Mouse (Mus musculus): Measurements from ENCODE around the gene Hist1h2ab. TPM values are rescaled to one million over a fixed set of nuclear protein-coding genes. Genes with fewer than 3 reads are reported as not detected.

Hist1h2ab gene
- polyA plus RNA-seq, 1 experiment from 2014 or later: 6.8 TPM

DNA sequence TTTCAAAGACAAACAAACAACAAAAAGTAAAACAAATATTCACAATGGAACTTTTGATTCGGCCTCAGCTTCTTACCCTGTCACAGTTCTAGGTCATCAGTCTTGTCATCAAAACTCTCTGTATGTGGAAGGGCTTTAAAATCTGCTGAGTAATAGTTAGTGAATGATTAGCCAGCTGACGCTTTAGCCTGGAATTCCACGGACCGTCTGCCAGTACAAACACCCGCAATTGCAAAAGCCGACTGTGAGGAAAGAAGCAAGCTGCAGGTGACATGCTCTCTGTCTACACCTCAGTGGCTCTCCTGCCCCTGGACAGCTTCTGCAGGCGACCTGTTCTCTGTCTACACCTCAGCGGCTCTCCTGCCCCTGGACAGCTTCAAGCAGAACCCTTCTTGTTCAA, 20.4 kb upstream of the Hist1h2ab start:
- Histone ChIP-seq H3K4me2 (ENCODE audit: low read length) (no peak overlapping the region), H3K4me3 (ENCODE audit: low read length) (no peak overlapping the region), H3K36me3 (ENCODE audit: control insufficient read depth, insufficient read depth, low read length) (no peaks in the 10 kb centered on the region), H3K9me3 (ENCODE audit: control insufficient read depth, low read length) (no peaks in the 10 kb centered on the region), H3K9ac (ENCODE audit: low read depth, low read length) (no peak overlapping the region), H3K27me3 (replicated peaks; ENCODE audit: control insufficient read depth, insufficient read depth, low read length) (no peaks in the 10 kb centered on the region), H3K27ac (ENCODE audit: low read depth, low read length) (no peak overlapping the region), H3K4me1 (ENCODE audit: control insufficient read depth, insufficient read depth, low read depth, low read length) (no peaks in the 10 kb centered on the region)
- 38% methylated on average over 8 of the region's 8 CpGs for WGBS
- no peak for ATAC-seq

DNA sequence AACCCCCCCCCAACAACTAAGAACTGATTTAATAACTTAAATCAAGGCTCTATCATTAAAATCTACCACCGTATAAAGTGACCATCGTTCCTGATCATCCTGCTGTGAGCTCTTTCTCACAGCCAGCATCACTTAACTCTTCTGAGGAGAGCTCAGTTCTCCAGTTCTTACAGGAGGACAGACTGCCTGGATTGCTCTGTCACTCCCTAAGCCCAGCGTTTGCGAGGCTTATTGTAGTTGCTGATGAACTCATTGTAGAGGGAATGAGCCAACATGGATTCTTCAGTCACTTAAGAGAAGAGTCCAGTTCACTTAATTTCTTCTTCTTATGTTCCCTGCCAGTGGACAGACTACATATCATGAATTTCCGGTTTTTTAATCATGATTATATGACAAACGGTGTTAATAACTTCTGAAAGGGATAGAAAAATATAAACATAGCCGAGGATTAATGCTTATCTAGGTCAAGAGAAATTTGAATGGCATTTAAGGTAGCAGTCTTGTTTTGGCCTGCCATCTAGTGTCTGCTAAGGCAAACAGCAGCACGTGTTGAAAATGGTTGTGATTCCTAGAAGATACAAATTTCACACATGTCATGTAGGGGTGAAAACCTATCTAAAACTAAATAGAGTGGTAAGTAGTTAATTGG, 18.6 kb upstream of the Hist1h2ab start:
- Histone ChIP-seq H3K4me2 (ENCODE audit: low read length) (no peak overlapping the region), H3K4me1 (ENCODE audit: control insufficient read depth, insufficient read depth, low read depth, low read length) (no peaks in the 10 kb centered on the region), H3K4me3 (ENCODE audit: low read length) (no peak overlapping the region), H3K27ac (ENCODE audit: low read depth, low read length) (no peak overlapping the region), H3K9me3 (ENCODE audit: control insufficient read depth, low read length) (no peaks in the 10 kb centered on the region), H3K27me3 (replicated peaks; ENCODE audit: control insufficient read depth, insufficient read depth, low read length) (no peaks in the 10 kb centered on the region), H3K9ac (ENCODE audit: low read depth, low read length) (no peak overlapping the region), H3K36me3 (ENCODE audit: control insufficient read depth, insufficient read depth, low read length) (no peaks in the 10 kb centered on the region)
- no peak for ATAC-seq
- 23% methylated on average over 8 of the region's 8 CpGs for WGBS

DNA sequence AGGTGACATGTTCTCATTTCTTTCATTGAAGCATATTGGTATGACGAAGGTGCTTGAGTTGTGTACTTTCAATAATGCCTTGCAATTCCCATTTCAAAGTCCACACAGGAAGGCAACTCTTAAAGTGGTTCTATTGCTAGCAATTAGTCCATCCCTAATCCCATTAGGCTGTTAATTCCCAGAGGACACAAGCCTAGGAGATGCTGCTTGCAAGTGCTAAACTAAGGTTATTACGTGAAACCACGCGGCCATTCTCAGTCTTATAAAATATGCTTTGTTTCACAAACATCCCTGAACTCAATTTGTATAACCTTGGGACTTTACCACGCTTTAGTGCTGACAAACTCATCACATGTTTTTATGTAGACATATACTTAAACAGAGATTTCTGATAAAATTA, 13.8 kb upstream of the Hist1h2ab start:
- 86% methylated on average over 5 of the region's 5 CpGs for WGBS
- Histone ChIP-seq H3K4me3 (ENCODE audit: low read length) (no peak overlapping the region), H3K27ac (ENCODE audit: low read depth, low read length) (no peak overlapping the region), H3K9ac (ENCODE audit: low read depth, low read length) (no peak overlapping the region), H3K36me3 (ENCODE audit: control insufficient read depth, insufficient read depth, low read length) (no peaks in the 10 kb centered on the region), H3K27me3 (replicated peaks; ENCODE audit: control insufficient read depth, insufficient read depth, low read length) (no peaks in the 10 kb centered on the region), H3K4me1 (ENCODE audit: control insufficient read depth, insufficient read depth, low read depth, low read length) (peaks cover 9% of the 10 kb centered on the region), H3K4me2 (ENCODE audit: low read length) (no peak overlapping the region), H3K9me3 (ENCODE audit: control insufficient read depth, low read length) (no peaks in the 10 kb centered on the region)
- no peak for ATAC-seq

DNA sequence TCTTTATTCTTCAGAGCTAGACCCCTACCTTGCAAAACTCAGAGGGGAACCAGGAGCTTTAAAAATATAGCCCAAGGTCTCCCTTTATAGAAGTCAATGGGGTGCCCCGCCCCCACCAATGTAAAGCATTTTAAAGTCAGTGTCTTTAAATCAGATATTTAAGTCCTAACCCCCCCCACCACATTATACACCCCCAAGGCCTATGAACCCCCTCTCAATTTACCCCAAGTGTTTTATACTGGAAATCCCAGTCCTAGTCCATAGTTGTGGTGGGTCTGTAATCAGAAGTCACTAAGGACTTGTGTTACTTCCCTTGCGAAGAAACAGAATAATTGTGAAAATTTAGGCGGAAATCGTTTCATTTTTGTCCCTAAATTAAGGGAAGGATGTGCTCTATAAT, 12.9 kb upstream of the Hist1h2ab start:
- peak overlapping the region; percentile 64 for H3K9ac ChIP-seq (ENCODE audit: low read depth, low read length)
- H3K4me2 ChIP-seq (ENCODE audit: low read length): peak overlapping the region; percentile 95
- no peaks in the 10 kb centered on the region for H3K9me3 ChIP-seq (ENCODE audit: control insufficient read depth, low read length)
- H3K27ac ChIP-seq (ENCODE audit: low read depth, low read length): peak overlapping the region; percentile 77
- H3K36me3 ChIP-seq (ENCODE audit: control insufficient read depth, insufficient read depth, low read length): no peaks in the 10 kb centered on the region
- no peak for ATAC-seq
- 20% methylated on average over 4 of the region's 4 CpGs for WGBS
- H3K4me3 ChIP-seq (ENCODE audit: low read length): peak overlapping the region; percentile 53
- H3K27me3 ChIP-seq (replicated peaks; ENCODE audit: control insufficient read depth, insufficient read depth, low read length): no peaks in the 10 kb centered on the region
- peaks cover 9% of the 10 kb centered on the region for H3K4me1 ChIP-seq (ENCODE audit: control insufficient read depth, insufficient read depth, low read depth, low read length)

DNA sequence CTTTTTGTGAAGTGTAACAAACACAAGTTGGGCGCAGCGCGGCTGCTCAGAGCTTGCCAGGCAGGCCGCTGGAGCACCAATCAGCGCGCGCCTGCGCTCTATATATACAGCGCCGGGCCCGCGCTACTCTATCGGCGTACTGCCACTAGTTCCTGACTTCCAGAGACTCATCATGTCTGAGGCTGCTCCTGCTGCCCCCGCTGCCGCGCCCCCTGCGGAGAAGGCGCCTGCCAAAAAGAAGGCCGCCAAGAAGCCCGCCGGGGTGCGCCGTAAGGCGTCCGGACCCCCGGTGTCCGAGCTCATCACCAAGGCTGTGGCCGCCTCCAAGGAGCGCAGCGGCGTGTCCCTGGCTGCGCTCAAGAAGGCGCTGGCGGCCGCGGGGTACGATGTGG, 12.3 kb upstream of the Hist1h2ab start, which contains the start of gene Hist1h1c:
Gene Hist1h1c (plus strand): TSS at position 132 of the 392 bp plus-strand sequence.
- H3K9ac ChIP-seq (ENCODE audit: low read depth, low read length): peak within 1 kb of the TSS; percentile 64
- H3K4me1 ChIP-seq (ENCODE audit: control insufficient read depth, insufficient read depth, low read depth, low read length): peaks cover 9% of the 10 kb centered on the region
- ATAC-seq: peak; percentile 94
- peak within 1 kb of the TSS; percentile 77 for H3K27ac ChIP-seq (ENCODE audit: low read depth, low read length)
- H3K27me3 ChIP-seq (replicated peaks; ENCODE audit: control insufficient read depth, insufficient read depth, low read length): no peaks in the 10 kb centered on the region
- no peaks in the 10 kb centered on the region for H3K9me3 ChIP-seq (ENCODE audit: control insufficient read depth, low read length)
- peak within 1 kb of the TSS; percentile 53 for H3K4me3 ChIP-seq (ENCODE audit: low read length)
- WGBS: under 1% methylated on average over 31 of the region's 38 CpGs
- H3K36me3 ChIP-seq (ENCODE audit: control insufficient read depth, insufficient read depth, low read length): no peaks in the 10 kb centered on the region
- peak within 1 kb of the TSS; percentile 95 for H3K4me2 ChIP-seq (ENCODE audit: low read length)

DNA sequence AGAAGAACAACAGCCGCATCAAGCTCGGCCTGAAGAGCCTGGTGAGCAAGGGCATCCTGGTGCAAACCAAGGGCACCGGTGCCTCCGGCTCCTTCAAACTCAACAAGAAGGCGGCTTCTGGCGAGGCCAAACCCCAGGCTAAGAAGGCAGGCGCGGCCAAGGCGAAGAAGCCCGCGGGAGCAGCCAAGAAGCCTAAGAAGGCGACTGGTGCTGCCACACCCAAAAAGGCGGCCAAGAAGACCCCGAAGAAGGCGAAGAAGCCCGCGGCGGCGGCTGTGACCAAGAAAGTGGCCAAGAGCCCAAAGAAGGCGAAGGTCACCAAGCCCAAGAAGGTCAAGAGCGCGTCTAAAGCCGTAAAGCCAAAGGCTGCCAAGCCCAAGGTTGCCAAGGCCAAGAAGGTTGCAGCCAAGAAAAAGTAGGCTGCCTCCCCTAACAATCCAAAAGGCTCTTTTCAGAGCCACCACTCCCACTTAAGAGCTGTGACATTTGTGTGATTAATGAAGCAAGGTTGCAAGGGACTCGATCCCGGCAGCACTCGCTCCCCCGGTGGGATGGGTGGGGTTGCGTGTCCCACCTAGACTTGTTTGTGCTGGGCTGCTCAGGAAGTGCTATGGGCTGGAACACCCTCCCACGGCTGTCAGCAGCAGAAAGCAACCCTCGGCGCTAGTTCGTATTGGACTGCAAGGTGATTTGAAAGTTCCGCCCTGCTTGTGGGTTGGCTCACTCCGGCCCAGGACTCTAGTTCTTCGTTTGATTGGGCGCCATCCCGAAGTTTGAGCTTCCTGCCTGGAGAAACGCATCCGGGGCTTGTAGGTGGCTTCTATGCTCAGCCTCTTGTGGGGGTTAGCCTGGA, 11.6 kb upstream of the Hist1h2ab start:
- Histone ChIP-seq H3K4me3 (ENCODE audit: low read length) (peak overlapping the region; percentile 53), H3K4me1 (ENCODE audit: control insufficient read depth, insufficient read depth, low read depth, low read length) (peaks cover 9% of the 10 kb centered on the region), H3K27ac (ENCODE audit: low read depth, low read length) (peak overlapping the region; percentile 77), H3K9ac (ENCODE audit: low read depth, low read length) (peak overlapping the region; percentile 64), H3K27me3 (replicated peaks; ENCODE audit: control insufficient read depth, insufficient read depth, low read length) (no peaks in the 10 kb centered on the region), H3K9me3 (ENCODE audit: control insufficient read depth, low read length) (no peaks in the 10 kb centered on the region), H3K36me3 (ENCODE audit: control insufficient read depth, insufficient read depth, low read length) (no peaks in the 10 kb centered on the region), H3K4me2 (ENCODE audit: low read length) (peak overlapping the region; percentile 95)
- ATAC-seq: peak; percentile 96
- WGBS: under 1% methylated on average over 36 of the region's 39 CpGs

DNA sequence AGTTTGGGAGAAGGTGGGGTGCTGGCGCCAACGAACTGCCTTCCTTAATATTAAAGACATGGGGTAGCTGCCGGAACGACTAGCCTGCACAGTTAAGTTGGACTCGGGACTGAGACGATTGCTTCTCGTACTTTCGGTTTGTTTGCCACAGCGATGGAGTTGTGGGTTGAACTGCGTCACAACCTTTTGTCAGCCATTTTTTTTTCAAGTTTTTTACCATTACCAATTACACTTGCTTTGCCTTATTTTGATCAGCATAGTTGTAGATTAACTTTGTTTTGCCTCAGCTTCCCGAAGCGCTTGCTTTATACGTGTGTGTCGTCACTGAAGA, 11.0 kb upstream of the Hist1h2ab start:
- Histone ChIP-seq H3K27me3 (replicated peaks; ENCODE audit: control insufficient read depth, insufficient read depth, low read length) (no peaks in the 10 kb centered on the region), H3K9ac (ENCODE audit: low read depth, low read length) (peak overlapping the region; percentile 64), H3K9me3 (ENCODE audit: control insufficient read depth, low read length) (no peaks in the 10 kb centered on the region), H3K4me3 (ENCODE audit: low read length) (peak overlapping the region; percentile 53), H3K4me1 (ENCODE audit: control insufficient read depth, insufficient read depth, low read depth, low read length) (peaks cover 9% of the 10 kb centered on the region), H3K27ac (ENCODE audit: low read depth, low read length) (peak overlapping the region; percentile 77), H3K4me2 (ENCODE audit: low read length) (peak overlapping the region; percentile 95), H3K36me3 (ENCODE audit: control insufficient read depth, insufficient read depth, low read length) (no peaks in the 10 kb centered on the region)
- ATAC-seq: peak; percentile 53; the same call in 1 of the 2 replicates
- 1% methylated on average over 14 of the region's 14 CpGs for WGBS

DNA sequence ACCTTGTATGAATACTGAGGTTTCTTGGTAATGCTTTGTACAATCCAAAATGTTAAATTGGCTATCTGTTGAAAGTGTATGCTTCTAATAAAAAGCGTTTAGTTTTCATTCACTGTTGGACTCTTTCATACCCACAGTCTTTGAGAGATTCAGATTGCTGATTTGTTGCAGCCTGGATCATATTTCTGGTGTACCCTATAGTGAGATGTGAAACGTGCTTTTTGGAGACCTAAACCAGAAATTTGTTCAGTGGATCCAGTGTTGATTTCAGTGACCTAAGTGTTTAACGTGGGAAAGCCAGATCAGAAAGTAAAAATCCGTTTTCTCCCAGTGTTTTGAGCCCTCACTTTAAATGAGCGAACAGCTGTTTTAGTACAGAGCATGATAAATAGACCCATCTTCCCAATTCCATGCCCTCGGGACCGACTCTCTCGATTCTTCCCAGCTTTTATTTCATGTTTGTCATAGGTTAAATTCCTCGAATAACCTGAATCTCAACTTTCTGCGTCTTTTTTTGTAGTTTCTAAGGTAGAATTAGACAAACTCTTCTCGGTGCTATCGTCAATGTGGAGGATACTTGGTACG, 10.6 kb upstream of the Hist1h2ab start:
- Histone ChIP-seq H3K9ac (ENCODE audit: low read depth, low read length) (peak overlapping the region; percentile 64), H3K36me3 (ENCODE audit: control insufficient read depth, insufficient read depth, low read length) (no peaks in the 10 kb centered on the region), H3K27me3 (replicated peaks; ENCODE audit: control insufficient read depth, insufficient read depth, low read length) (no peaks in the 10 kb centered on the region), H3K9me3 (ENCODE audit: control insufficient read depth, low read length) (no peaks in the 10 kb centered on the region), H3K4me2 (ENCODE audit: low read length) (peak overlapping the region; percentile 95), H3K27ac (ENCODE audit: low read depth, low read length) (peak overlapping the region; percentile 77), H3K4me3 (ENCODE audit: low read length) (peak overlapping the region; percentile 53), H3K4me1 (ENCODE audit: control insufficient read depth, insufficient read depth, low read depth, low read length) (peaks cover 9% of the 10 kb centered on the region)
- WGBS: 31% methylated on average over 13 of the region's 13 CpGs
- ATAC-seq: peak; percentile 1; the same call in 1 of the 2 replicates

DNA sequence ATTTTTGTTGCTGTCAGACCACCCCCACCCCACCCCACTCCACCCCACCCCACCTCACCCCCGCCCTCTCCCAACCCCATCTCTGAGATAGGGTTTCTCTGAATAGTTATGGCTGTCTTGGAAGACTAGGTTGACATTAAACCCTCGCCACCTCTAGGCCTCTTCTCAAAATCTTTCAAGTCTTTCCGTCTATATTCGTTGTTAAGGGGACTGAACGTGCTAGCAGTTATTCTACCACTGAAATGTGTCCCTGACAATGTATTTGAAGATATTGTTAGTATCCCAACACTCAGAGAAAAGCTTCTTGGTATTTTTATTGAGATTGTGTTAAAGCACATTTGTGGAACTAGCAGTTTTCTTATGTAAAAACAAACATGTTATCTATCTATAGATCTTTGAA, 10.0 kb upstream of the Hist1h2ab start:
- Histone ChIP-seq H3K27ac (ENCODE audit: low read depth, low read length) (no peak overlapping the region), H3K4me3 (ENCODE audit: low read length) (no peak overlapping the region), H3K27me3 (replicated peaks; ENCODE audit: control insufficient read depth, insufficient read depth, low read length) (no peaks in the 10 kb centered on the region), H3K4me2 (ENCODE audit: low read length) (peak overlapping the region; percentile 95), H3K9me3 (ENCODE audit: control insufficient read depth, low read length) (no peaks in the 10 kb centered on the region), H3K9ac (ENCODE audit: low read depth, low read length) (no peak overlapping the region), H3K36me3 (ENCODE audit: control insufficient read depth, insufficient read depth, low read length) (no peaks in the 10 kb centered on the region), H3K4me1 (ENCODE audit: control insufficient read depth, insufficient read depth, low read depth, low read length) (peaks cover 13% of the 10 kb centered on the region)
- ATAC-seq: no peak
- 71% methylated on average over 5 of the region's 5 CpGs for WGBS
